Mouse (Mus musculus) lung, postnatal 0 days (tissue): ENCODE results near the gene Ppfia2. TPM values are rescaled to one million over a fixed set of nuclear protein-coding genes. Genes with fewer than 3 reads are reported as not detected.

Experiments
- ATAC-seq: fragments of 200-750 bp; cut with Nextera tagmentation; 2 replicates; pipeline ENCODE4 v1.8.0; 2017; ENCODE audit warnings: moderate library complexity
- DNase-seq: peaks from one replicate; pipeline ENCODE4 v3.0.0-alpha.2; 2016; ENCODE audit warnings: low spot score
- H3K27ac ChIP-seq: fragments of 300-500 bp; sonication (generic); 2 replicates; pipeline ENCODE4 v1.5.1; 2014; ENCODE audit warnings: antibody characterized with exemption, mild to moderate bottlenecking, low read length, mixed read lengths
- H3K27me3 ChIP-seq: fragments of 300-500 bp; sonication (generic); replicated peaks from 2 replicates; pipeline ENCODE4 v1.6.1; 2014; ENCODE audit warnings: low read length, mixed read lengths; ENCODE audit not compliant: insufficient read depth
- H3K36me3 ChIP-seq: fragments of 300-500 bp; sonication (generic); 2 replicates; pipeline ENCODE4 v1.6.1; 2014; ENCODE audit warnings: low read length, mixed read lengths; ENCODE audit not compliant: insufficient read depth
- H3K4me1 ChIP-seq: fragments of 300-500 bp; sonication (generic); 2 replicates; pipeline ENCODE4 v1.6.1; 2014; ENCODE audit warnings: antibody characterized with exemption, low read depth, low read length, mixed read lengths; ENCODE audit not compliant: insufficient read depth
- H3K4me2 ChIP-seq: fragments of 300-500 bp; sonication (generic); replicated peaks from 2 replicates; pipeline ENCODE4 v1.6.1; 2014; ENCODE audit warnings: low read depth, mild to moderate bottlenecking, low read length, moderate library complexity, mixed read lengths
- H3K4me3 ChIP-seq: fragments of 300-500 bp; sonication (generic); 2 replicates; pipeline ENCODE4 v1.5.1; 2014; ENCODE audit warnings: low read depth, low read length
- H3K9ac ChIP-seq: fragments of 300-500 bp; sonication (generic); replicated peaks from 2 replicates; pipeline ENCODE4 v1.6.1; 2014; ENCODE audit warnings: low read depth, mild to moderate bottlenecking
- H3K9me3 ChIP-seq: fragments of 300-500 bp; sonication (generic); 2 replicates; pipeline ENCODE4 v1.6.1; 2016; ENCODE audit warnings: low read length, mixed read lengths
- CTCF ChIP-seq: IDR thresholded peaks from 2 replicates; pipeline ENCODE4 v1.5.1; 2016; ENCODE audit warnings: antibody characterized with exemption, mild to moderate bottlenecking
- EP300 ChIP-seq: IDR thresholded peaks from 2 replicates; pipeline ENCODE4 v1.6.1; 2016; ENCODE audit warnings: antibody characterized with exemption, mild to moderate bottlenecking, control low read depth
- WGBS: fragments of 180-500 bp; shearing (Covaris S2); extraction: QIAGEN DNeasy Blood & Tissue Kit; methylation state at CpG from one replicate; pipeline ENCODE4 v1.1.7; 2014; 5-methylcytosine and 5-hydroxymethylcytosine counted together
- polyA plus RNA-seq: library from polyadenylated mRNA; unstranded; fragments of >200 nt; fragmentation: Nextera tagmentation; extraction: Ambion mirVana; gene quantifications from 2 replicates; pipeline ENCODE4 v1.2.1, GENCODE M21; 2015

The Ppfia2 gene
- polyA plus RNA-seq, 1 experiment from 2014 or later: 0.36 TPM

DNA sequence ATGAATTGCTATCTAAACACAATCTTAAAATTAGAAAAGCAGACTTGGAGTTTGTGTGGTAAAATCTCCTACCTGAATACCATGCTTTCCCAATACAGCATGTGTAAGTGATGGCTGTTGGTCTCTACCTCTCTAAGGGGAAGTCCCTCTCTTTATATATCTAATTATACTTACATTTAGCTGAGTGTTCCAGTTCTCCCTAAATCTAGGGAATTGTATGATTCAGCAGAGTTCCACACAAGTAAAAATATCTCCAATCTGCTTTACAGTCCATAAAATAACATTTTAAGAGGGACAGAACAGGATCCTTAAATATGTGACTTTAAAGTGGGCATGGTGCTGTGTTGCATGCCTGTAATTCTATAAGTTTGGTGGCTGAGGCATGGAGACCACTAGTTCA lies 444.7 kb downstream of the Ppfia2 start:
- no peak overlapping the region for H3K27ac ChIP-seq
- H3K4me2 ChIP-seq: no peak overlapping the region
- H3K4me1 ChIP-seq: no peaks in the 10 kb centered on the region
- H3K4me3 ChIP-seq: no peak overlapping the region
- no peak overlapping the region for H3K9ac ChIP-seq
- TF ChIP-seq EP300 (no peak), CTCF (no peak)
- H3K36me3 ChIP-seq: no peaks in the 10 kb centered on the region
- ATAC-seq: no peak
- no peaks in the 10 kb centered on the region for H3K27me3 ChIP-seq
- no peak for DNase-seq
- no peaks in the 10 kb centered on the region for H3K9me3 ChIP-seq

DNA sequence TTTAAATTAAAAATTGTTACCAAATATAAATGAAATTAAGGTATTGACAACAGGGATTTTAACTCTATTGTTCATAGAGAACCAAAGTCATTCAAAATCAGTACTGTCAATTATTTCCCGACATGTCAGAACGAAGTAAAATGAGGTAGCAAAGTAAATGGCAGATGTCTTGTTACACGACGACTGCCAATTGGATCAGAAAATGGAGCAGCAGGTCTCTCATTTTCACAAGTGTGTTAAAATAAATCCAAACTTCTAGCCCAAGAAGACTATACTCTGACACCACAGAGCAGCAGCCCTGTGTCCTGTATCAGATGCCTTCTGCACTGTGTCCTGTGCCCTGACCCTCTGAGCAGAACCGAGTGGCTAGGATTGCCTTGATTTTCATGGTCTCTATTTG lies 454.2 kb downstream of the Ppfia2 start:
- H3K4me2 ChIP-seq: no peak overlapping the region
- 86% methylated on average over 5 of the region's 5 CpGs for WGBS

DNA sequence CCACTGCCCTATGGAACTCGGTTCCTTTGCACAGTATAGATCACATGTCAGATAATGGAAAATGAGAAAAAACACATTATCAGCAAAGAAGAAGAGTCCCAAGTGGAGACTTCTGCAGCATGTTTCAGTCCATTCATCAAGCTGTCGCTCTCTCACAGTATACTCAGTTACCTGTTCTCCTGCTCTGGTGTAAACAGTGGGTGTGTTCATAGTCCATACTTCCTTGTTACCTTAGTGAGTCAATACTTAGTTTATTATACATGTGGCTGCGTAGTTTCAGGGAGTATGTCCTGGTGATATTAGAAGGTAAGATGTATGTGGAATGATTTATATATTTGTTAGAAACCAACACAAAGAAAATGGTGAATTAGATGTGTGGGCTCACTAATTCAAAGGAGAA lies 454.7 kb downstream of the Ppfia2 start:
- DNase-seq: no peak
- no peaks in the 10 kb centered on the region for H3K27me3 ChIP-seq
- ATAC-seq: no peak
- no peaks in the 10 kb centered on the region for H3K36me3 ChIP-seq
- no peaks in the 10 kb centered on the region for H3K4me1 ChIP-seq
- TF ChIP-seq CTCF: no peak
- no peak for TF ChIP-seq EP300
- H3K9me3 ChIP-seq: no peaks in the 10 kb centered on the region
- H3K4me3 ChIP-seq: no peak overlapping the region
- no peak overlapping the region for H3K9ac ChIP-seq
- 75% methylated on average over 3 of the region's 3 CpGs for WGBS
- H3K4me2 ChIP-seq: no peak overlapping the region
- no peak overlapping the region for H3K27ac ChIP-seq

More for the DNA sequence above, 454.2 kb downstream of the Ppfia2 start:
- Histone ChIP-seq H3K4me1 (no peaks in the 10 kb centered on the region), H3K9me3 (no peaks in the 10 kb centered on the region), H3K4me3 (no peak overlapping the region), H3K27me3 (no peaks in the 10 kb centered on the region), H3K36me3 (no peaks in the 10 kb centered on the region), H3K9ac (no peak overlapping the region), H3K27ac (no peak overlapping the region)
- no peak for ATAC-seq
- TF ChIP-seq EP300 (no peak), CTCF (no peak)
- no peak for DNase-seq

DNA sequence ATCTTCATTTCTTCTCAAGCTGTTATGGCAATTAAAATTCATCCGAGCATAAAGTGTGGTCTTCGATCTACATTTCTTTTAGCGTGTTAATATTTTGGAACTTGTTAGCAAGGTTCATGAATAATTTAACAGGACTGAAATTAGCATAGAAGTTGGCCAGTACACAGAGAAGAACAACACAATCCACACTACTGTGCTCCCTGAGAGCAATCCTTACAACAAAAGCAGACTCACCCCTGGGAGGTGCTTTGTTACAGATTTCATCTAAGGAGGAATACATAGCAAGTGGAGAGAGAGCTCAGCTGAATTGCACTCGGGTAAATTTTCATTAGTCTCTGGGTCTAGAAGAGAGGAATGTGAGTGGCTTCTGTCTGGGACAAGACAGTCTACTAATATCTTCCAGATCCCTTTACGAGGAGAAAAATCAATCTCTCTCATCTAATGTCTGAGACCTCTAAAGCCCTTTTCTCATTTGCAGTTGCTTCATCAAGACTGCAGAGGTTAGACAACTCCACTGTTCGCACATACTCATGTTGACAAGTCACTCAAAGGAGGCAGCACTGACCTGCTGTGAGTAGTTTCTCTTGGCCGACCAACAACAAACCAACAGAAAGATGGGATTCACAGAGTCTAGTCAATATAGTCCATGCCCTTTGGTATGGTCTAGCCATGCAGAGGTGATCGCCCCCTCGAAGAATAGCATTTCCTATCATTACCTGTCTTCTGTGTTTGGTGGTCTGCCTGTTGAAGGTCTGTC lies 458.6 kb downstream of the Ppfia2 start:
- Histone ChIP-seq H3K4me3 (no peak overlapping the region), H3K36me3 (no peaks in the 10 kb centered on the region), H3K27ac (no peak overlapping the region), H3K27me3 (no peaks in the 10 kb centered on the region), H3K9me3 (no peaks in the 10 kb centered on the region), H3K4me1 (no peaks in the 10 kb centered on the region), H3K4me2 (no peak overlapping the region), H3K9ac (no peak overlapping the region)
- DNase-seq (no peak), ATAC-seq (no peak)
- TF ChIP-seq EP300: no peak
- no peak for TF ChIP-seq CTCF
- 73% methylated on average over 9 of the region's 9 CpGs for WGBS

DNA sequence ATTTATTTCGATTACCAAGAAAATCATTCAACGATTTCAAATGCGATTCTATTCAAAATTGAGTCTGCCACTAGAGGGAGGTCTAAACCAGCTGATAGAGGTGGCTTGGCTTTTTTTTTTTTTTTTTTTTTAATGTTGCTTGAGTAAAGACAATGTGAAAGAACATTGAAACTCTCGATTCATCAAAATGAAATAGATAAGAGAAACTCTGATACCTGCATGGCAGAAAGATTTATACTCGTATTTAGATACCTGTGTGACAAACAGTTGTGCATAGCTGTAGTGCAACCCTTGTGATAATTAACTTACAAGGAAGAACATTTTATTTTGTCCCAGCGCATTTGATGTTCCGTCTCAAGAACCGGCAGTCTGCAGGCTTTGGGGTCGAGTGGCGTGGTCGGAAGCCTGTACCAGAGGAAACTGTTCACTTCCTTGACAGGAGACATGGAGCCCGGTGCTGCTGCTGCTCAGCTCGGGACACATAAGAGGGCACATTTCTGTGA lies 462.5 kb downstream of the Ppfia2 start:
- TF ChIP-seq EP300 (no peak), CTCF (peak; percentile 75)
- DNase-seq (peak; percentile 42), ATAC-seq (no peak)
- Histone ChIP-seq H3K27me3 (no peaks in the 10 kb centered on the region), H3K4me1 (no peaks in the 10 kb centered on the region), H3K9ac (no peak overlapping the region), H3K27ac (no peak overlapping the region), H3K9me3 (no peaks in the 10 kb centered on the region), H3K4me3 (0 out of 2 replicates have a peak overlapping the region, but pooled peaks have one; percentile 17), H3K36me3 (no peaks in the 10 kb centered on the region), H3K4me2 (peak overlapping the region; percentile 48)
- WGBS: 14% methylated on average over 13 of the region's 13 CpGs

DNA sequence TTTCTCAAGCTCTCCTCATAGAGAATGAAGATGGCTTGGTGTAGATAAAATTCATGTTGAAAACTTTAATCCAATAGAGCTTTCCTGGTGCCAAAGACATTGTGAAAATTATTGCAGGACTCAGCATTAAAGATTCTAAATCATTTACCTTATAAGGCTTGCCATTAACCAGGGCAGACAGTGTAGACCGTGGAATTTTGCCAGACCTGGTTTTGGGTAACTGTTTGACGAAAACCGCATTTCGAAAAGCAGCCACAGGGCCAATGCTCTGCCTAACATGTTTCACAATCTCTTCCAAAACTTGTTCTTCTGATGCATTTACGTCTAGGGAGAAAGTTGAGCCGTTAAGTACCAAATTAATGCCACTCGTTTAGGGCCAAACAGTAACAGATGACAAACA lies 466.9 kb downstream of the Ppfia2 start:
- Histone ChIP-seq H3K36me3 (no peaks in the 10 kb centered on the region), H3K27ac (no peak overlapping the region), H3K9me3 (no peaks in the 10 kb centered on the region), H3K9ac (no peak overlapping the region), H3K27me3 (no peaks in the 10 kb centered on the region), H3K4me2 (no peak overlapping the region), H3K4me3 (no peak overlapping the region), H3K4me1 (no peaks in the 10 kb centered on the region)
- TF ChIP-seq CTCF (no peak), EP300 (no peak)
- 80% methylated on average over 7 of the region's 7 CpGs for WGBS
- DNase-seq (no peak), ATAC-seq (no peak)
